Mouse (Mus musculus) stomach, embryonic 14.5 days (tissue): ENCODE measurements around the gene Iqschfp. TPM values are rescaled to one million over a fixed set of nuclear protein-coding genes. Genes with fewer than 3 reads are reported as not detected.
A peak's percentile ranks its signal among the peaks of the same experiment; 100 is the strongest.

Experiments
- ATAC-seq: fragments of 200-750 bp; cut with Nextera tagmentation; 2 replicates; pipeline ENCODE4 v1.8.0; 2017; ENCODE audit warnings: low read depth, moderate TSS enrichment; ENCODE audit not compliant: insufficient number of reproducible peaks, insufficient read depth, low FRiP score
- H3K27ac ChIP-seq: fragments of 300-500 bp; sonication (generic); 2 replicates; pipeline ENCODE4 v1.5.1; 2014; ENCODE audit warnings: mild to moderate bottlenecking, low read length, moderate library complexity, mixed read lengths
- H3K27me3 ChIP-seq: fragments of 300-500 bp; sonication (generic); 2 replicates; pipeline ENCODE4 v1.6.1; 2014; ENCODE audit warnings: low read length, control low read depth, mixed read lengths; ENCODE audit not compliant: control insufficient read depth, insufficient read depth
- H3K36me3 ChIP-seq: fragments of 300-500 bp; sonication (generic); 2 replicates; pipeline ENCODE4 v1.6.1; 2014; ENCODE audit warnings: mild to moderate bottlenecking, control low read depth, low read length, moderate library complexity, mixed read lengths; ENCODE audit not compliant: control insufficient read depth, insufficient read depth
- H3K4me1 ChIP-seq: fragments of 300-500 bp; sonication (generic); 2 replicates; pipeline ENCODE4 v1.6.1; 2014; ENCODE audit warnings: low read length, control low read depth, mixed read lengths; ENCODE audit not compliant: control insufficient read depth, insufficient read depth
- H3K4me2 ChIP-seq: fragments of 300-500 bp; sonication (generic); replicated peaks from 2 replicates; pipeline ENCODE4 v1.6.1; 2014; ENCODE audit warnings: low read depth, low read length, control low read depth
- H3K4me3 ChIP-seq: fragments of 300-500 bp; sonication (generic); 2 replicates; pipeline ENCODE4 v1.5.1; 2014; ENCODE audit warnings: low read depth, low read length, control low read depth
- H3K9ac ChIP-seq: fragments of 300-500 bp; sonication (generic); replicated peaks from 2 replicates; pipeline ENCODE4 v1.6.1; 2014; ENCODE audit warnings: low read depth, mild to moderate bottlenecking, control low read depth, low read length, moderate library complexity, mixed read lengths
- H3K9me3 ChIP-seq: fragments of 300-500 bp; sonication (generic); 2 replicates; pipeline ENCODE4 v1.6.1; 2016; ENCODE audit warnings: low read depth, low read length, control low read depth; ENCODE audit not compliant: control insufficient read depth
- WGBS: fragments of 180-500 bp; shearing (Covaris S2); extraction: QIAGEN DNeasy Blood & Tissue Kit; methylation state at CpG from one replicate; pipeline ENCODE4 v1.1.7; 2014; 5-methylcytosine and 5-hydroxymethylcytosine counted together
- polyA plus RNA-seq: library from polyadenylated mRNA; unstranded; fragments of >200 nt; fragmentation: Nextera tagmentation; extraction: Ambion mirVana; gene quantifications from 2 replicates; pipeline ENCODE4 v1.2.1, GENCODE M21; 2014

The Iqschfp gene
- polyA plus RNA-seq, 1 experiment from 2014 or later, result 0.20 TPM

GRCm38 (mm10) chr3:68271881-68272280 is 379.8 kb downstream of the Iqschfp start:
- Histone ChIP-seq H3K4me2 (no peak overlapping the region), H3K27me3 (no peaks in the 10 kb centered on the region), H3K4me1 (no peaks in the 10 kb centered on the region), H3K9me3 (no peaks in the 10 kb centered on the region), H3K27ac (no peak overlapping the region), H3K4me3 (no peak overlapping the region), H3K36me3 (no peaks in the 10 kb centered on the region), H3K9ac (no peak overlapping the region)
- no peak for ATAC-seq
- WGBS, result 72% methylated on average over 3 of the region's 3 CpGs

GRCm38 (mm10) chr3:68282844-68283594 is 391.0 kb downstream of the Iqschfp start:
- Histone ChIP-seq H3K27me3 (no peaks in the 10 kb centered on the region), H3K4me3 (no peak overlapping the region), H3K4me2 (peak overlapping the region; percentile 18), H3K36me3 (no peaks in the 10 kb centered on the region), H3K9ac (no peak overlapping the region), H3K4me1 (no peaks in the 10 kb centered on the region), H3K9me3 (no peaks in the 10 kb centered on the region), H3K27ac (no peak overlapping the region)
- 30% methylated on average over 7 of the region's 7 CpGs for WGBS
- no peak for ATAC-seq

DNA sequence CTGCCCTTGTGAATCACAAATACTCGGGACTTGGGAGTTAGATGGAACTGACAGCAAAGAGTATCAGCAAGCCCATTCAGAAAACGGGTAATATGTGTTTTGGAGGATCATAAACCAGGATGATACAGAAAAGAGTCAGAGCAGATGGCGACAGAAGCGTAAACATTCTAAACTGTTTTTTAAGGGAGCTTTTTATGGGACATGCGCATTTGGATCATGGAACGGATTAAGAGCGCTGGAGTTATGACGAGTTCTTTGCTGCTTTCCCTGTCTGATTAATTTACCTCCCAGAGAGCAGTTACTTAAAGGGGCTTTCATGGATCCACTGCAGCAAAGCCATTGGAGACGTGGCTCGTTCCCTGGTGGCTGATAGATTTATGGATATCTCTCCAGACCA is 391.6 kb downstream of the Iqschfp start:
- Histone ChIP-seq H3K27ac (0 out of 2 replicates have a peak overlapping the region, but pooled peaks have one; percentile 27), H3K27me3 (no peaks in the 10 kb centered on the region), H3K4me1 (no peaks in the 10 kb centered on the region), H3K9me3 (no peaks in the 10 kb centered on the region), H3K9ac (no peak overlapping the region), H3K4me2 (peak overlapping the region; percentile 18), H3K4me3 (no peak overlapping the region), H3K36me3 (no peaks in the 10 kb centered on the region)
- 39% methylated on average over 10 of the region's 10 CpGs for WGBS
- no peak for ATAC-seq

DNA sequence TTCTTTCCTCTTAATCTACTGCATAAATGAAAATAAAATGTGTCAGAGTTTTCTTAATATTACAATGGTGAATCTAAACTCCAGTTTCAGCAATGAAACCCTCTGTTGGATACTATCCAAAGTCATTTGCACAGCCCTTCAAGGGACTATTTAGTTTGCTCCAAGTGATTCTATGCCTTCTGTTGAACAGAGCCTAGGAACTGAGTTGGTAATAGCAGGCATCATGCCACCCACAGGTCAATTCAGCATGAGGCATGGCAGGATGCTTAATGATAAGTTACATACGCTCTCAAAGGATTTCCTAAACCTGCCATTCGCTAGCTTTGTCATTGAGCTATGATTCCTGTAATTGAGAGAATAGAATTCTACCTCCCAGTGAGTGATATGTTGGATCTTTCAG is 392.5 kb downstream of the Iqschfp start:
- Histone ChIP-seq H3K4me3 (no peak overlapping the region), H3K36me3 (no peaks in the 10 kb centered on the region), H3K4me2 (no peak overlapping the region), H3K27ac (no peak overlapping the region), H3K9ac (no peak overlapping the region), H3K4me1 (no peaks in the 10 kb centered on the region), H3K27me3 (no peaks in the 10 kb centered on the region), H3K9me3 (no peaks in the 10 kb centered on the region)
- 89% methylated on average over 2 of the region's 2 CpGs for WGBS
- ATAC-seq, result no peak

DNA sequence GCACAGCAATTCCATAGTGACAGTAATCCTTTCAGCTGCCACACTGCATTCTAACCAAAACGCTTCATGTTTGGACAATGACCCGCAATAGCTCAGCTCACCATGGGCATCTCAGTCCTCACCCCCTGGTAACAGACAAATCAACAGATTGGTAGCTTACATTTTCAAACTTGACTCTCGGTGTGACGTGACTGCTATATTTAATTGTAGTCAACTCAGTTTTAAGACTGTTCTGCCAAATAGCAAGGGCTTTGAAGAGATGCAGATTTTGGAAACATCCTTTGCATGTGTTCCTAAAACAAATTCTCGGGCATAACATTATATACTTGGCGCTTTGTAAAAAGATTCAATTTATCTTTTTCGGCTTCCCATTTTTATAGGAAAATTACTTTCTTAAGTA is 404.7 kb downstream of the Iqschfp start:
- Histone ChIP-seq H3K27ac (no peak overlapping the region), H3K27me3 (no peaks in the 10 kb centered on the region), H3K9ac (no peak overlapping the region), H3K4me1 (no peaks in the 10 kb centered on the region), H3K4me2 (no peak overlapping the region), H3K36me3 (no peaks in the 10 kb centered on the region), H3K9me3 (no peaks in the 10 kb centered on the region), H3K4me3 (no peak overlapping the region)
- no peak for ATAC-seq
- 85% methylated on average over 7 of the region's 7 CpGs for WGBS

- H3K36me3 ChIP-seq, result no peaks in the 10 kb centered on the region
- H3K4me2 ChIP-seq, result no peak overlapping the region
- H3K9ac ChIP-seq, result no peak overlapping the region
- no peak overlapping the region for H3K4me3 ChIP-seq
- no peaks in the 10 kb centered on the region for H3K9me3 ChIP-seq
- no peak for ATAC-seq
- H3K27me3 ChIP-seq, result no peaks in the 10 kb centered on the region
- H3K27ac ChIP-seq, result no peak overlapping the region
- 44% methylated on average over 1 of the region's 1 CpGs for WGBS
- no peaks in the 10 kb centered on the region for H3K4me1 ChIP-seq
These were observed 413.6 kb downstream of the Iqschfp start for GRCm38 (mm10) chr3:68305647-68306046.

GRCm38 (mm10) chr3:68306726-68307125 is 414.7 kb downstream of the Iqschfp start:
- no peaks in the 10 kb centered on the region for H3K9me3 ChIP-seq
- no peaks in the 10 kb centered on the region for H3K27me3 ChIP-seq
- ATAC-seq, result no peak
- H3K4me3 ChIP-seq, result no peak overlapping the region
- 57% methylated on average over 4 of the region's 4 CpGs for WGBS
- no peak overlapping the region for H3K9ac ChIP-seq
- no peaks in the 10 kb centered on the region for H3K4me1 ChIP-seq
- no peak overlapping the region for H3K4me2 ChIP-seq
- no peak overlapping the region for H3K27ac ChIP-seq
- no peaks in the 10 kb centered on the region for H3K36me3 ChIP-seq

DNA sequence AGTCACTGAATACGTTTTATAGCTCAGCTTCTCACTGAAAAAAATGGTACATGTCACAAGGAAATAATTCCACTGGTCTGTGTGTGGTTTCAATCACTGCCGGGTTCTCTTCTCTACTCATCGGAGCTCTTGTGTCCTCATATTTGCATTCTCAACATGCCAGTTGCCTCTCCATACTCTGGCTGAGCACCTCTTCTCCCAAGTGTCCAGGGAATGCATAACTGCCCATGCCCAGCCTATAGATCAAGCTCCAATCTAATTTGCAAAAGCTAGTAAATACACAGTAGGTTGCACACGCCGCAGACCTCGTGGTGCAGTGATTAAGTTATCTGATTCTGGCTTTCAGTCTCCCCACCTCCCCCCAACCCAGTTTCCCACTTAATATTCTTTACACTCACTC is 433.5 kb downstream of the Iqschfp start:
- Histone ChIP-seq H3K36me3 (no peaks in the 10 kb centered on the region), H3K27me3 (no peaks in the 10 kb centered on the region), H3K9me3 (no peaks in the 10 kb centered on the region), H3K27ac (no peak overlapping the region), H3K4me1 (no peaks in the 10 kb centered on the region), H3K4me2 (no peak overlapping the region), H3K4me3 (no peak overlapping the region), H3K9ac (no peak overlapping the region)
- 76% methylated on average over 6 of the region's 6 CpGs for WGBS
- no peak for ATAC-seq

GRCm38 (mm10) chr3:68332515-68332914 is 440.5 kb downstream of the Iqschfp start:
- no peak overlapping the region for H3K4me2 ChIP-seq
- no peak overlapping the region for H3K27ac ChIP-seq
- no peaks in the 10 kb centered on the region for H3K4me1 ChIP-seq
- 29% methylated on average over 2 of the region's 2 CpGs for WGBS
- no peak overlapping the region for H3K4me3 ChIP-seq
- H3K9ac ChIP-seq, result no peak overlapping the region
- H3K27me3 ChIP-seq, result no peaks in the 10 kb centered on the region
- no peaks in the 10 kb centered on the region for H3K36me3 ChIP-seq
- ATAC-seq, result no peak
- no peaks in the 10 kb centered on the region for H3K9me3 ChIP-seq
